Mouse (Mus musculus) gastrocnemius, postnatal 14 days (tissue): ENCODE measurements around the gene Gja3. TPM values are rescaled to one million over a fixed set of nuclear protein-coding genes. Genes with fewer than 3 reads are reported as not detected.
"Not testable (repeated sequence)": the region's sequence is repeated elsewhere in the genome, so short reads cannot be mapped to it uniquely, and the experiment has no call there.

Source experiments
- DNase-seq: peaks from one replicate; pipeline ENCODE4 v3.0.0; 2021; ENCODE audit warnings: mixed read lengths
- intact Hi-C: fragments of 180-260 bp; cut with DNase I; formaldehyde crosslinking; loops from one replicate; pipeline ENCODE4 v1.15.1; 2025; ENCODE audit warnings: low total_unique reads
- total RNA-seq, 2 experiments: library from RNA; stranded (reverse); gene quantifications; 2 replicates each; pipeline ENCODE4 v1.2.3; 2021

Gene Gja3
- total RNA-seq, 2 experiments from 2014 or later: 0.64 to 1.9 TPM

- no peak for DNase-seq
- intact Hi-C loops: no loop called here
These were observed 14.0 kb downstream of the Gja3 start for GRCm38 (mm10) chr14:57043863-57044262.

GRCm38 (mm10) chr14:57041439-57041838 is 16.5 kb downstream of the Gja3 start:
- DNase-seq: no peak
- intact Hi-C loops: no loop called here

GRCm38 (mm10) chr14:57034926-57035498 is 22.9 kb downstream of the Gja3 start:
- no peak for DNase-seq
- intact Hi-C loops: no loop called here

- no peak for DNase-seq
- intact Hi-C loops: no loop called here
These were observed 23.8 kb downstream of the Gja3 start for GRCm38 (mm10) chr14:57034135-57034534.

- no peak for DNase-seq
- intact Hi-C loops: no loop called here
These were observed 25.1 kb downstream of the Gja3 start for GRCm38 (mm10) chr14:57032850-57033249.

GRCm38 (mm10) chr14:57018436-57018835 is 39.5 kb downstream of the Gja3 start:
- DNase-seq: no peak

GRCm38 (mm10) chr14:57016806-57017205 is 41.1 kb downstream of the Gja3 start:
- intact Hi-C loops, DNase-seq: not testable (repeated sequence)

More at GRCm38 (mm10) chr14:57018436-57018835, 39.5 kb downstream of the Gja3 start:
- intact Hi-C loops: no loop called here

GRCm38 (mm10) chr14:56988621-56989020 is 69.3 kb downstream of the Gja3 start:
- intact Hi-C loops: no loop called here
- DNase-seq: no peak

Other genes with a start within 250 kb of the Gja3 start
- 10 to 100 TPM; 14.9 to 18.2 TPM for gene Zmym5, start 246.4 kb downstream of the Gja3 start, total RNA-seq
- gene Zmym2, start 171.4 kb downstream of the Gja3 start, total RNA-seq: 10 to 100 TPM; 26.2 to 29.5 TPM
- gene Gjb2, start 46.6 kb upstream of the Gja3 start, total RNA-seq: under 1 TPM; 0.40 to 0.55 TPM
- not detected for gene Gm4491, start 57.8 kb upstream of the Gja3 start, total RNA-seq
- gene Gjb6, start 75.5 kb upstream of the Gja3 start, total RNA-seq: not detected